Mouse (Mus musculus) ovary, postnatal 14 days (tissue): ENCODE data around the gene AC109138.7.

ENCODE experiments used
- DNase-seq: peaks from one replicate; pipeline ENCODE4 v3.0.0; 2022; ENCODE audit warnings: low spot score

AC109138.7 gene

GRCm38 (mm10) chr19:4214071-4214770, at the start of gene AC109138.7, which contains the start of gene Clcf1:
TSS of gene AC109138.7 (plus strand) at chr19:4214357.
TSS of gene Clcf1 (plus strand) at chr19:4214238.
- DNase-seq, result peak; percentile 53

DNA sequence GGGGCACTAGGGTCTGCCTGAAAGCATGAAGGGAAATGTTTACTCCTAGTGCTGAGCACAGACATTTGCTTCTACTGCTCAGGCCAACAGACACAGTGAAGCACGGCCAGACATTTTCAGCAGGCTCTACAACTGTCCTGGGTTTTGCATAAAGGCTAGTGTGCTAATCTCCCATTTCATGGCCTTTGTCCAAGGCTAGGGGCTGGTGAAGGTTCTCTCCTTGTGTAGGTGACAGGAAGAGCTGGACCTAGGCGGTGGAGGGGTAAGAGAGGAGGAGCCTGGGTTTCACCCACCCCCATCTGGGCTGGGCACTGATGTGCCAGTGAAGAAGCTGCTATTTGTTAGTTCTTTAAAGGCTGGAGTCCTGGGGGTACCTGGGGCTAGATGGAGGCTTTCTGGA, 49.4 kb upstream of the AC109138.7 start:
- DNase-seq, result no peak

GRCm38 (mm10) chr19:4166678-4167476, 47.3 kb upstream of the AC109138.7 start:
- no peak for DNase-seq

- peak; percentile 99 for DNase-seq
Observed at GRCm38 (mm10) chr19:4169378-4169784, 44.8 kb upstream of the AC109138.7 start.

- no peak for DNase-seq
Observed at GRCm38 (mm10) chr19:4169810-4170209, 44.3 kb upstream of the AC109138.7 start.

DNA sequence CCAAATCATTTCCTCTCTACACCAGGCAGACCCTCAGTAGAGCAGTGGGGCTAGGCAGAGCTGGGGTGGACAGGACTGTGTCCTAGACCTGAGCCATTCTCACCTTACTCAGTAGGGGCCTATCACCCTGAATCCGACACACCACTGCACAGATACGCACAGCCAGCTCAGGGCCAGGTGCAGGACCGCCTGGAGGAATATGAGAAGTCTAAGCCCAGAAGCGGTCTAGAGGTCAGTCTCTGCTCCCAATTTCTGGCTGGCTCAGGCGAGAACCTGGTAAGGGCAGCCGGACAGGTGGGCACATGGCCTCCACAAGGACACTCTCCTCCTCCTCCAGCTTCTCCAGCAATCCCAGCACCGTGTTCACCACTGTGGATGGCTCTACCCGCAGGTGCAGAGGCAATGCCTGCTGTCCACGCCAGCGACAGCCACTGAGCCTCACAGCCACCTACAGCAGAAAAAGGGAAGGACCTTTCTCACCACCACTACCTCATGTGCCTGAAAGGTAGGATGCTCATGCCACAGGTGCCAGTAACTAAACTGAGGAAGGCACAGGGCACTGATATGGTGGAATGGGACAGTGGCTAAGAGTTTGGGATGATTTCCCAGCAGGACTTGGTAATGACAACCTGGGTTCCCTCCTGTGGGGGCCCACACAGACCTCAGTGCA, 43.3 kb upstream of the AC109138.7 start:
- no peak for DNase-seq

DNA sequence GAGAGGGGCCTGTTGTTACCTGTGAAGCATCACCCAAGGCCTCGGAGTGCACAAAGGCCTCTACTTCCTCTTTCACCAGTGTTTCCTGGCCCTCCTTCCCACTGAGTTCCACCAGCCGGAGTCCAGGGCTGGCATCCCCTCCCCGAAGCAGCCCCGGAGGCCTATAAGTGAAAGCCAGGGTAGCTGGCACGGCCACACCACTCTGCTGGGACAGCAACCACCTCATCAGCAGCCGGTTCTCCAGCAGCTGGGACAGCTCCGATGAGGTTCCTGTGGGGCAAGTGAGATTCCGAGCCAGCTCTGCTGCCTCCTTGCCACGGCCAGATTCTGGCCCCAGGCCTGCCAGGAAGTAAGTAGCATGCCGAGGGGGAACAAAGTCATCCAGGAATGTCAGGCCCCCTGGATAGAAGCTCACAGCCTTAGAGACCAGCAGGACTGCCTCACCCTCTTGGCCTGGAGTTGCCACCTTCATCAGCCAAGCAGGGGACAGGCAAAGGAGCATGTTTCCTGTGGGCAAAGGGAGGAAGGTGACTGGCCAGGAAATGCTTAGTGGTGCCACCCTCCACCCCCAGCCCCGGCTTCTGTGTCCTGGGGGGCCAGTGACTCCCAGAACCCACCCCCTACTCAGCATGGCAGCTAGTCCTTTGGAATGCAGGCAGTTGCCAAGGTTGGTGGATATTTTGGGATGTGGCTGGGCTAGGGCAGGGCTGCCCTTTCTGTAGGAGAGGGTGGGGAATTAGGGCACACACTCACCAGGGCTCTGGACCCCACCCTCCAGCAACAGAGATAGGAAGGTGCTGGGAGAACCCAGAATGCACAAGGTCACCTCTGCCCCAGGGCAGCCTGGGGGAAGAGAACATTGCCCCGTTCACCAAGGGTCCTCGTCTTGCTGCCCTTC, 42.5 kb upstream of the AC109138.7 start:
- DNase-seq, result no peak

DNA sequence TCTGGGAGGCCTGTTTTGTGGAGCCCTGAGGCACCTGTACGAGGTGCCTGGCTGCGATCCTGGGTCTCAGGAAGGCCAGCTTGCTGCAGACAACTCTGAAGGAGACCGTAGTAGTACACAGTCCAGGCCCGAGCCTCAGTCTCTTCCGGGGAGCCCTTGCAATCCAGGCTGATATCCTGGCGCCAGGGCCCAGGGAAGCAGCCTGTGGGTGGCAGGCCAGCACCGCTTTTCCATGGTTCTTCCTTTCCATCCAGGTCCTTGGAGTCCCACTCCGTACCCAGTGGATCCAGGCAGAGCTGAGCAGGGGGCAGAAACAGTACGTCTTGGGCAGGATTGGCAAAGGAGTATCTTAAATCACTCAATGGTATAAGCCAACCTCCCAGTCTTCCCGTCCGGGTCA, 41.2 kb upstream of the AC109138.7 start:
- DNase-seq, result no peak

GRCm38 (mm10) chr19:4175368-4175947, 38.7 kb upstream of the AC109138.7 start, which contains the start of gene Carns1:
TSS of gene Carns1 (minus strand) at chr19:4175479.
- DNase-seq, result no peak

DNA sequence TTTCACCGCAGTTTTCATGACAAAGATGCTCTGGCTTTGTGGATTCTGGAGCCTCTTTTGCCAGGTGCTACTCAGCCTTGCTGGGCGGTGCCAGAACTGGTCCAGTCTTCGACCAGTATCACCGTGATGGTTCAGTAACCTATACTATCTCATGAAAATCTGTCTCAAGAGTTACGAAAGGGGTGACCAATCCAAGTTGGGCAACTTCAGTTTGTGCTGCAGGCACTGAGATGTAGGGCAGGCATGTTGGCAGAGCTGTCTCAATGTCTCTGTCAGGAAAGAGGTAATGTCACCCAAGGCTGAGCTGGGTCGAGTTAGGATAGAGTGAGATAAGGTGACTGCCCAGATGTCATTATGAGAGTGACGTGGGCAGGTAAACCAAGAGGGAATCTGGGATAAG, 33.7 kb upstream of the AC109138.7 start:
- no peak for DNase-seq

DNA sequence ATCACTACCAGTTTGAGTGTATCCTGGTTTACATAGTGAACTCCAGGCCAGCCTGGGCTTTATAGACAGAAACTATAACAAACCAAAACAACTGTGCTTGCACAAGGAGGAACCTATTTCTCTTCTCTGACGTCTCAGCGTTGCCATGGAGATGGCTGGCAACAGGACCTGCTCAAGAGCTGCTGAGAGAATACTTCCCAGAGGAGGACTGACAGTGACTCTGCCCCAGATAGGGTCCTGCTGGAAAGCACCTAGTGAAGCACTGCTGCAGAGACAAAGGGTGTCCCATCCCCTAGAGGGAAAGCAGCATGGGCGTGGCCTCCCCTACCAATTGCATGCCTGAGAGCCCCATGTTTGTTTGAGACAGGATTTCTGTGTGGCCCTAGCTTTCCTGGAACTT, 32.3 kb upstream of the AC109138.7 start:
- DNase-seq, result no peak

DNA sequence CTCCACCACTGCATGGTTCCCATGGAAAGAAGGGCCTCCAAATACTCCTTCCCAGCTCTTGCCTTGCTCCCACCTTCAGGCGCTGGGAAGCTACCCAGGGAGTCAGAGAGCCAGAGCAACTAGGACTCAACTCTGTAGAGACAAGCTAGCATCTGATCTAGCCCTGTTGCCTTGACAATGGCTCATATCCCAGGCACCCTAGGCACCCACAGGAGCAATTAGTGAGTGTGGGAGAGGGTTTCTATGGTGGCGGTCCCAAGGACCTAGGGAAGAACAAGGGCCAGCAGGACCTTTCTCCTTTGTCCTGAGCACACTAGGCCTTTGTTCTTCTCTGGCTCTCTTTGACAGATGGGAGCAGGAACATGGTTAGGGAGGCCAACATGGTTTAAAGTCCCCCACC, 30.5 kb upstream of the AC109138.7 start:
- DNase-seq, result no peak

DNA sequence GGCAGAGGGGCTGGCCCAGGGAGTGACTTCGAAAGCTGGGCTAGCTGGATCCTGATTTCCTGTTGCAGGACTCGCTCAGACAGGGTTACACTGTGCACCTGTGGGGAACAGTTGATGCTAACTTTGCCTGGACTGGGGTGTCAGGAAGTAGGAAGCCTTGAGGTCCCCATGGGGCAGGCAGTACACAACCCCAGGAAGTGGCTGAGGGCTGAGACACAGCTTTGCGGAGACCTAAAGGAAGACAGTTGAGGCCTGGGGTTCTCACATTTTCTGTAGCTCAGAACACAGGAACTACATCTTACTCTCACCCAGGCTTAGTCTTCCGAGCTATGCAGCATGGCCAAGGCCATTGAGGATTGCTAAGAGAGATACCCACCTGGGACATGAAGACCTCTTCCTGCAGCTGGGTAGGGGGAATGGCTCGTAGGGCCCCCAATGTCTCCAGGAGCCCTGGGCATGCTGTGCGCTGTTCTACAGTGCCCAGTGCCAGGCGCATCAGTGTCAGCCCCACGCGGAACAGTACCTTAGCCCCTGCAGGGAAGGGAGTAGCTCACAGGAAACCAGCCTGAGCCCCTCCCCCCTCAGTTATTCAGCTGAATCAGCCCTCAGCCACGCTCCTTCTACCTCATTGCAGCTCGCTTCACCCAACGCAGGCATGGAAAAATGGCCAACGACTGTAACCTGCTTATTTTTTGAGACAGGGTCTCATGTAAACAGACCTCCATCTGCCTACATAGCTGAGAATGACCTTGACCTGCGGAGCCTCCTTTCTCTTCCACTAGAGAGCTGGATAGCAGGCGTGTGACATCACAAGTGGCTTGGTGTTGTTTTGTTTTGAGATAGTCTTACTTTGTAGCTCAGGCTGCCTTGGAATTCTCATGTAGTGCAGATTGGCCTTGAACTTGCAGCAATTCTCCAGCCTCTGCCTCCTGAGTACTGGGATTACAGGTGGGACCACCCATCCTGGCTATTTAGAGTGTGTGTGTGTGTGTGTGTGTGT, 28.9 kb upstream of the AC109138.7 start:
- DNase-seq, result no peak

DNA sequence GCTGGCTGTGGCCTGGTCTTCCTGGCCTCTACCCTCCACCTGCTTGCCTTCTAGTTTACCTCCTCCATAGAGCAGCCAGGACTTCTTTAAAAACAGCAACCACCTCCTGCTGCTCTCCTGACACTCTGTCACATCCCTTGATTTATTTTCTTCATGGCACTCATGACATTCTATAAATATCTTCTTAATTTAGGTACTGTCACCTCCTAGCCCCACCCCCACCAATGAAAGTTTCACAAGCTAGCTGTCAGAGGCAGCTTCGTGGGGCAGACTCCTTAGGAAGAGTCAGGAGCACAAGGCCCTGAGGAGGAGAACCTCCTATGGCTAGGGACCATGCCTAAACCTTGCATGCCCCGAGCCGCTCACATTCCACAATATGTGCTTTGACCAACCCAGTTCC, 26.9 kb upstream of the AC109138.7 start:
- no peak for DNase-seq

DNA sequence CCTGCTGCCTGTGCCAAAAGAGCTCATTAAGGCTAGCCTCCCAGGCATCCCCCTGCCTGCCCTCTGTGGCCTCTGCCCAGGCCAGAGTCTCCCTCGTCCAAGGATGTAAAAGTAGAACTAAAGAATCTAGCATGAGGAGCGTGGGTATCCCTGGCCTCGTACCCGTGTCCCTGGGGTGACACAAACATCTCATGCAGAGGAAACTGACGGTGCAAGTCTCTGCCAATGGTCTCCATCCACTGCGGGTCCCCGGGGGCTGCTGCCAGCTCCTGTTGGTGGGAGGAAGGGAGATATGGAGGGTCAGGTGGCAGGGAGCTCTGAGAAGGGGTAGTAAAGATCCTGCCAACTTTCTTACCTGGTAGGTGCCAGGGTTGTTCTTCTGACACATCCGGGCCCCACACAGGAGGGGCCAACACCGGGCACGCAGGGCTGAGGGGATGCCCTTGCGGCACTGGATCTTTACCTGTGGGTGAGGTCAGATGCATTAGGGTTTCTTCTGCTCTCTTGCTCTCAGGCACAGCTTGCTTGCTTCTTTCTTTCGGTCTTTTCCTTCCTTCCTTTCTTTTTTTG, 25.0 kb upstream of the AC109138.7 start:
- no peak for DNase-seq

DNA sequence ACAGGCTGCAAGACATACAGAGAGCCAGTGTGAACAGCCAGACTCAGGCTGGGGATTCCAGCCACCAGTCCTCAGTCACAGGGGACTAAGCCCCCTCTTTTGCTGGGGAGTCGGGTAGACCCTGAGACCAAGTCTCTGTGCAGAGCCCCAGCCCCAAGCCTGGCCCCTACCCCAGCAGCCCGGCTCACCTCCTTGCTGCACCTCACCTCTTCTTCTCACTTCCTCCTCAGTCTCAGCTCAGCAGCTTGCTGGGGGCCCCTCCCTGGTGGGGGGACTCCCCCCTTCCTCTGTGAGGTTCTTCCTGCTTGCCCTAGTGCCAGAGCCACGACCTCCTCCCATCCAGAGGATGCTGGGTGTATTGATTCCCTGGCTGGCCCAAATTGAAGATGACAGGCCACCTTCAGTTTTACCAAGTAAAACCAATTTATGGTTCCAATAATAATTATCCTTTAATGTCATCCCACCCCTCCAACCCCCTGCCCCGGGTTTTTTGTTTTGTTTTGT, 23.3 kb upstream of the AC109138.7 start, which contains the start of gene Tbc1d10c:
Gene Tbc1d10c, minus strand, starts transcription at position 454 of the 504 bp plus-strand sequence.
- no peak for DNase-seq

DNA sequence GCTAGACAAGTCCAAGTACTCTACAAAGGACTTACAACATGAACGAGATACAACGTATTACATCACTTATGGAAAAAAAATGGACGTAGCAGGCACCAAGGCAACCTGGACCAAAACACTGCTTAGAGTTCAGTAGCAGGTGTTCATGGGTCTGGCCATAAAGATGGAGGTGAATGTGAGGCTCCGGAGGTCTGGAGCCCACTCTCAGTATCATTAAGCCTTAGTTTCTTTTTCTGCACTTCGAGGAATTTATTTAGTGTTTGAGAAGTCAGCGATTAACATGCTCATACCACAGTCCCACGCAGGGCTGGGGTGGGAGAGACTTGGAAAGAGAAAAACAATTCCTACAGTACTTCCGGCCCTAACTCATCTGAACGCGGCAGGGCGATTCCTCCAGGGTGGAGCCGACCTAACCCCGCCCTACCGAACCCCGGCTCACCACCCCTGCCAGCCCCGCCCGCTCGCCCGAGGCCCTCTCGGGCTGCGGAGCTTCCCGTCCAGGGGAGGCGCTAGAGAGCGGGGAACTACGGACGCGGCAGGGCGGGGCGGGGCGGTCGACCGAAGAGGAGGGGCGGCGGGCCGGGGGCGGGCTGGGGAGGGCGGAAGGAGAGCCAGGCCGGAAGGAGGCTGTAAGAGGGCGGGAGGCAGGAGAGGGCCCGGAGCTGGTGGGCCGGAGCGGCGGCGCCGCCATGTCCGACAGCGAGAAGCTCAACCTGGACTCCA, 22.5 kb upstream of the AC109138.7 start, which contains the start of gene Ppp1ca:
Gene Ppp1ca, plus strand, starts transcription at position 538 of the 723 bp plus-strand sequence.
- peak; percentile 97 for DNase-seq

DNA sequence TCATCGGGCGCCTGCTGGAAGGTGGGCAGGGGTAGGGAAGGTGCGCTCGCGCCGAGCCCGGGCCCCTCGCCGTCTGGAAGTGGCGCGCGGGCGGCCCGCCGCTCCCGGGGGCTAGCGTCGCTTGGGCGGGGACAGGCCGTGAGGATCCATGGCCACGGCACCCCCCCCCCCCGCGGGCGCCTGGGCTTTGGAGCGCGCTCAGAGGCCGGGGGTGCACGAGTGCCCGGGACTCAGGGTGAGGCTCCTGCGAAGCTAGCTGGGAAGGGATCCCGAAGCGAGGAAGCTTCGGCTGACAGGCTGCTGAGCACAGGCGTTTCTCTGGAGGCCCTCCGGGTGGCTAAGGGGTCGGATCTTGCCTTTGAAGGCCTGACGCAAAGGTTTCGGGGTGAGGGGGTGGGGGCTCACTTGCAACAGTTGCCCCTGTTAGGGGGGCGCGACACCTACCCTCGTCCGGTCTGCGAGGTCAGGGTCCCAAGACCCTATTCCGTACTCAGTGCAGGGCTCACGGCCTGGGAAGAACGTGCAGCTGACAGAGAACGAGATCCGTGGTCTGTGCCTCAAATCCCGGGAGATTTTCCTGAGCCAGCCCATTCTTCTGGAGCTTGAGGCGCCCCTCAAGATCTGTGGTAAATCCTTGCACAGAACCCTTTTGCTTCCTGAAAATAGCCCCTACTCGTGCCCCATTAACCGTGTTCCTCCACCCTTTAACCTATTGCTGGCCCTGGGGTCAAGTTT, 21.7 kb upstream of the AC109138.7 start:
- DNase-seq, result no peak
